Mouse (Mus musculus) G1E (cell line): ENCODE measurements around the gene Olfr1033.

Source experiments
- CTCF ChIP-seq: IDR thresholded peaks from 2 replicates; pipeline ENCODE4 v1.5.1; 2012; ENCODE audit warnings: low read depth, low read length, inconsistent platforms, mixed read lengths
- TAL1 ChIP-seq: conservative IDR thresholded peaks from 2 replicates; pipeline ENCODE4 v1.6.1; 2012; ENCODE audit warnings: low read depth, low read length, inconsistent platforms, mixed read lengths

DNA sequence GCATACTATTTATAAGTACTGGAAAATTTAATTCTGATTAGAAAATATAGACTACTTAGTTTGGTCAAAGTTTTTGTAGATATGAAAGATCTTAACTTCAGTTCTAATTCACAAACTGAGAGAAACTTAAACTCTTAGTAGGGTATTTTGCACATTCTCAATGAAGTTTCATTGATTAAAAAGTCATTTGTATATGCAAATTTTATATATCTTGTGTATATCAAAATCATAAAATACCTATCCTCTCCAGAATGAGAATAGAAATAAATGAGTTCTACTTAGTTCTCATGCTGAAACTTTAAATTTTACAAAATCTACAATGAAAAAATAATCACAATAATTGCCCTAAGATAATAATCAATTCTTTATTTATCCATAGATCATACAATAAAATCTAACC is 25.1 kb downstream of the Olfr1033 start, which contains the start of gene Olfr1034:
- no peak for TF ChIP-seq CTCF
- no peak for TF ChIP-seq TAL1
